Mouse (Mus musculus): ENCODE measurements around the gene Olfr1377. TPM values are rescaled to one million over a fixed set of nuclear protein-coding genes. Genes with fewer than 3 reads are reported as not detected.

Gene Olfr1377
- polyA plus RNA-seq (2015; fragmentation: Nextera tagmentation; extraction: Ambion mirVana) = not detected in 2 replicates

DNA sequence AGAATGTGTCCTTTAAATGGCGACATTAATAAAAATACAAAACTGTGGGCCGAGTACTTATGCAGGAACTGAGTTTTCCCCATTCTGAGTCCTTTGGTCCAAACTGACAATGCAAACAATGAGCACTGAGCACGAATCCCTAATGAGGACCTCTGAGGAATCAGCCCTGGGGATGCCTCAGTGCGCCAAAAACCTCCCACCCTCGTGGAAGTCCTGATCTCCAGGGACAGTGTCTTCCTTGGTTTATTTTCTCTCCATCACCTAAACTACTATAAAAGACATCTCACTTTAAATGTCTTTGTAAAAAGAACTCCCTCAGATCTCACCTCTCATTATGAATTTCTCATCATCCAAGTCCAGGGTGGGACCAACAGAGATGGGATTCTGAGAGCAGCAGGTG lies at the start of gene Olfr1377:
Gene Olfr1377 (plus strand): TSS at position 301 of the 400 bp plus-strand sequence.
- H3K9me3 ChIP-seq = no peaks in the 10 kb centered on the region
- WGBS = 56% methylated on average over 5 of the region's 5 CpGs
- H3K9ac ChIP-seq = no peak within 1 kb of the TSS
- no peaks in the 10 kb centered on the region for H3K27me3 ChIP-seq
- H3K36me3 ChIP-seq = no peaks in the 10 kb centered on the region
- no peak within 1 kb of the TSS for H3K4me3 ChIP-seq
- H3K4me2 ChIP-seq = no peak within 1 kb of the TSS
- no peak within 1 kb of the TSS for H3K27ac ChIP-seq
- ATAC-seq (ENCODE audit: borderline replicate concordance, extremely low read depth, low FRiP score, low TSS enrichment) = no peak
- H3K4me1 ChIP-seq = no peaks in the 10 kb centered on the region

DNA sequence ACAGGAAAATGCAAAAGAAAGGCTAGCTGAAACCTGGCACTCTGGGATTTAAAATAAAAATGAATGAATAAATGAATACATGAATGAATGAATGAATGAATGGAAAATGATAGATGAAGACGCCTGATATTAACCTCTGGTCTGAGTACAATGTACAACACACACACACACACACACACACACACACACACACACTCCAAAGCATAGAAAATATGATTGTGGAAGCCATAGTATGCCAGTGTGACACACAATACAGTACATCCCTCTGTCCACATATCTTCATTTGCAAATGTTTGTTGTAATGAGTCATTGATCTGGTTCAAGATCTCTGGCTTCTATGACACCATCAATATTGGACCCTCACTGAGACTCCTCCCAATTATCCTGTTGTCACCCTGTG lies 49.7 kb upstream of the Olfr1377 start:
- H3K4me2 ChIP-seq = peak overlapping the region; percentile 94
- no peak overlapping the region for H3K27ac ChIP-seq
- H3K9ac ChIP-seq = no peak overlapping the region
- WGBS = 87% methylated on average over 1 of the region's 1 CpGs
- no peak; the same call in 1 of the 2 replicates for ATAC-seq (ENCODE audit: borderline replicate concordance, extremely low read depth, low FRiP score, low TSS enrichment)
- peaks cover 10% of the 10 kb centered on the region for H3K4me1 ChIP-seq
- H3K36me3 ChIP-seq = no peaks in the 10 kb centered on the region
- peak overlapping the region; percentile 79; the same call in 1 of the 2 replicates for H3K4me3 ChIP-seq
- H3K9me3 ChIP-seq = no peaks in the 10 kb centered on the region
- peaks cover 4% of the 10 kb centered on the region; the same call in 1 of the 2 replicates for H3K27me3 ChIP-seq

DNA sequence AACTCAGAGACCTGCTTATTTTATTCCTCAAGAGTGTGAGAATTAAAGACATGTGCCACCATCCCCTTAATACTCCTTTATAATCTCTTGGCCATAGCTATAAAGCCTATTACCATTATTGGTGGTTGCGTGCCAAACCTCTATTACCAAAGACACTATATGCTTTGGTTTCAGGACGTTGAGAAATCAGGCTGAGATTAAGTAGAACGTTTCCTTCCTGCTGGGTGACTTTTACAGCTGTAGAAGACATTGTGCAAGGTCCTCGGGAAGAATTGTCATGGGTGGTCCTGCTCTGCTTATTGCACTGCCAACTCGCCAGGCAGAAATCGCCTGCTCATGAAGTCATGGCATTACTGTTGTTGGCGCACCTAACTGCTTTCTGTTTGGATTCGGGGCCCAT lies 43.3 kb upstream of the Olfr1377 start:
- H3K4me3 ChIP-seq = no peak overlapping the region
- no peak overlapping the region for H3K27ac ChIP-seq
- H3K9ac ChIP-seq = no peak overlapping the region
- no peaks in the 10 kb centered on the region for H3K27me3 ChIP-seq
- no peak for ATAC-seq (ENCODE audit: borderline replicate concordance, extremely low read depth, low FRiP score, low TSS enrichment)
- H3K4me2 ChIP-seq = no peak overlapping the region
- no peaks in the 10 kb centered on the region for H3K9me3 ChIP-seq
- H3K36me3 ChIP-seq = no peaks in the 10 kb centered on the region
- WGBS = 72% methylated on average over 8 of the region's 8 CpGs
- H3K4me1 ChIP-seq = no peaks in the 10 kb centered on the region

DNA sequence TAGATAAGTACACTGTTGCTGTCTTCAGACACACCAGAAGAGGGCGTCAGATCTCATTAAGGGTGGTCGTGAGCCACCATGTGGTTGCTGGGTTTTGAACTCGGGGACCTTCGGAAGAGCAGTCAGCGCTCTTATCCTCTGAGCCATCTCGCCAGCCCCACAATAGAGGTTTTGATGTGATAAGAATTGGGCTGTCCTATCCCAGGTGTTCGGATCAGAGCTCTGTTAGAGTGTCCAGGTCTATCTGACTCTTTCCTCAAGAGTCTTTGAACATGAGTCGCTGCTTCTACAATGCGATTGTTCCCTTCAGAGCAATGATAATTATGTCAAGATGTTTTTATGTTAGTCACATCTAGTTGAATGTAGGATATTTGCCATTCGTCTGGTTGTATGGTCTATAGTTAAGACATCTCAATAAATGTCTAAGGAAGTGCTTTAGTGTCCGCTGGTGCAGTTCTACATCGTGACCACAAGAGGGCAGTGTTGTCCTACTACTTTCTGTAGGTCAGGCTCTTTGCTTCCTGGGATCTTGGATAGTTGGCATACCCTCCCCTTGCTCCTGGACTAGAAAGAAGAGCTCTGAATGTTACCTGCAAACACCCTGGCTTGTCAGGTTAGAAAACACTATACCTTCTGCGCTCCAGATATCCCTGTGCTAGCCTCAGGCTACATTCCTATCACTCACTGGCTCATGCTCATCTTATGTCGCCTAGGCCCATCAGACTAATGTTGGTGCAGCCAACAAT lies 42.0 kb upstream of the Olfr1377 start:
- no peak for ATAC-seq (ENCODE audit: borderline replicate concordance, extremely low read depth, low FRiP score, low TSS enrichment)
- 31% methylated on average over 14 of the region's 14 CpGs for WGBS
- Histone ChIP-seq H3K27ac (no peak overlapping the region), H3K9me3 (no peaks in the 10 kb centered on the region), H3K27me3 (no peaks in the 10 kb centered on the region), H3K4me1 (no peaks in the 10 kb centered on the region), H3K4me3 (no peak overlapping the region), H3K9ac (no peak overlapping the region), H3K36me3 (no peaks in the 10 kb centered on the region), H3K4me2 (no peak overlapping the region)

DNA sequence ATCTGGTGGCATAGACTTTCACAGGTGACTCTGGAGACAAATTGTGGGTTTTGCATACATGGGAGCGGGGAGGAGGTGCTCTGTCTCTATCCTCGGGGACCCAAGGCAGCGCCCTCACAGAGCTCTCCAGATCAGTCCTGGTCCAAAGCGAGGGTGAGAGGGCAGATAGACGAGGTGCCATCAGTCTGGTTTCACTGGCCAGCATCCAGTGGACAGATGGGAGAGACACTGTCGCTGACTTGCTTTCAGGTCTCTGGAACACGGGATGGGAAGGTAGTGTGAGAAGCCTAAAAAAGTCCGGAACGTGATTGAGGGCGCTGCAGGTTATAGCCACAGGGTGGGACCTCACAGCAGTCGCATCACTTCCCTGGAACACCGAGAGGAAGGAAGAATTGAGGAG lies 39.4 kb upstream of the Olfr1377 start:
- no peaks in the 10 kb centered on the region for H3K36me3 ChIP-seq
- H3K9ac ChIP-seq = no peak overlapping the region
- no peaks in the 10 kb centered on the region for H3K9me3 ChIP-seq
- WGBS = 64% methylated on average over 12 of the region's 12 CpGs
- ATAC-seq (ENCODE audit: borderline replicate concordance, extremely low read depth, low FRiP score, low TSS enrichment) = no peak
- no peaks in the 10 kb centered on the region for H3K4me1 ChIP-seq
- no peak overlapping the region for H3K4me3 ChIP-seq
- no peak overlapping the region for H3K27ac ChIP-seq
- no peaks in the 10 kb centered on the region for H3K27me3 ChIP-seq
- H3K4me2 ChIP-seq = no peak overlapping the region

DNA sequence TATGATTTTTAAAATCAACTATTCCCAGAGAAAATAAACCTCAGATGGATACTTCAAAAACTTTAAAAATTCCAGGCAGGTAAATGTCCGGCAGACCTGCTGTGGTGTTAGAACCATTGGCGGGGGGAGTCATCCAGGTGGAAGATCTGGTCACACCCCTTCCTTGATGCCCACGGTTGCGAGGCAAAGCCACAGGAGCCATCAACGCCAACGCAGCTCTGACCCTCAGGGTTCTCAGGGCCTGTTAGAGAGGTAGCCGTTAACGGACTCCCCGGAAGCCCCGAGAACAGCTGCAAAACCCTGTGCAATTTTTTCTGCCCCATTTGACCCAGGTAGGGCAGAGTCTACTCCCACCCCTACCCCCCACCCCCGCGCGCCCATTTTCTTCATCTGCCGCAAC lies 38.3 kb upstream of the Olfr1377 start, which contains the start of gene 4933414I15Rik:
Gene 4933414I15Rik (minus strand): TSS at position 260 of the 400 bp plus-strand sequence.
- no peak for ATAC-seq (ENCODE audit: borderline replicate concordance, extremely low read depth, low FRiP score, low TSS enrichment)
- no peaks in the 10 kb centered on the region for H3K36me3 ChIP-seq
- WGBS = 71% methylated on average over 14 of the region's 14 CpGs
- H3K9ac ChIP-seq = no peak within 1 kb of the TSS
- no peak within 1 kb of the TSS for H3K4me3 ChIP-seq
- no peak within 1 kb of the TSS for H3K4me2 ChIP-seq
- H3K27ac ChIP-seq = no peak within 1 kb of the TSS
- H3K9me3 ChIP-seq = no peaks in the 10 kb centered on the region
- no peaks in the 10 kb centered on the region for H3K4me1 ChIP-seq
- no peaks in the 10 kb centered on the region for H3K27me3 ChIP-seq

DNA sequence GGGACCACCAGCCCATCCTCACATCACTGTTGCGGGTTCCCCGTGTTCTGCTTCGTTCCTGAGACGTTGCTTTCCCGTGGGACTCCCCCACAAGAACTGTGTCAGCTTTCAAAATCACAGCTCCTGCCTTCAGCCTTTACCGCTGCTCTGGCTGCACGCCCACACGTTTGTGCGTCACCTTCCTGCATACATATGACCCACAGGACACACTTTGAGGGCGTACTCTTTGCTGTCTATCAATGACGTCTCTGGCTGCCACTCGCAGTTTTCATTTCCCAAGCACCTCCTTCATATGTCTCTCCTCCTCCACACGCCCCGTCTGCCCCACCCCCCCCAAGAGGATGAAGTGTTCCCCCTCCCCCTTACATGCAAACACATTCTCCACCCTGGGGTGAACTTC lies 29.5 kb upstream of the Olfr1377 start:
- Histone ChIP-seq H3K9me3 (no peaks in the 10 kb centered on the region), H3K27ac (no peak overlapping the region), H3K36me3 (no peaks in the 10 kb centered on the region), H3K4me2 (0 out of 2 replicates have a peak overlapping the region, but pooled peaks have one; percentile 20), H3K4me1 (no peaks in the 10 kb centered on the region), H3K9ac (no peak overlapping the region), H3K27me3 (no peaks in the 10 kb centered on the region), H3K4me3 (no peak overlapping the region)
- WGBS = 41% methylated on average over 14 of the region's 14 CpGs
- ATAC-seq (ENCODE audit: borderline replicate concordance, extremely low read depth, low FRiP score, low TSS enrichment) = peak; percentile 35; the same call in 1 of the 2 replicates

DNA sequence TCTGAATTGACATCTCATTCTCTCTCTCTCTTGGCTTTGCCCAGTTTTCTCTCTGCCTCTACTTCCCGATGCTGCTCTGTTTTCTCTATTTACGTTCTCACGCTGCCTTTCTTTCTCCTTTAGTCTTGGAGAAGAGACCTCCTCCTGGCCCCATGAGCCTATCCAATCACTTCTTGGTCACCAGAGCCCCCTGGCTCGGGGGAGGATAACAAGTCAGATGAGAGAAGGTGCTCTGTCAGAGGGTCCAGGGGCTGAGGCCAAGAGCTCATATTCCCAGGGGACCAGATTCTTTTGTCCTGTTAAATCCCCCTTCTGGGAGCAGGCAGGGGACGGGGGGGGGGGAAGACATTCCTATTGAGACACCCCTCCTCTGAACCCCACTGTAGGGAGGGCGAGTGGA lies 28.1 kb upstream of the Olfr1377 start, which contains the start of gene Prop1:
Gene Prop1 (minus strand): TSS at position 101 of the 400 bp plus-strand sequence.
- H3K4me2 ChIP-seq = 0 out of 2 replicates have a peak within 1 kb of the TSS, but pooled peaks have one; percentile 20
- no peaks in the 10 kb centered on the region for H3K36me3 ChIP-seq
- no peak within 1 kb of the TSS for H3K4me3 ChIP-seq
- no peaks in the 10 kb centered on the region for H3K27me3 ChIP-seq
- no peak for ATAC-seq (ENCODE audit: borderline replicate concordance, extremely low read depth, low FRiP score, low TSS enrichment)
- H3K9me3 ChIP-seq = no peaks in the 10 kb centered on the region
- no peak within 1 kb of the TSS for H3K9ac ChIP-seq
- 56% methylated on average over 6 of the region's 6 CpGs for WGBS
- H3K27ac ChIP-seq = no peak within 1 kb of the TSS
- H3K4me1 ChIP-seq = no peaks in the 10 kb centered on the region

DNA sequence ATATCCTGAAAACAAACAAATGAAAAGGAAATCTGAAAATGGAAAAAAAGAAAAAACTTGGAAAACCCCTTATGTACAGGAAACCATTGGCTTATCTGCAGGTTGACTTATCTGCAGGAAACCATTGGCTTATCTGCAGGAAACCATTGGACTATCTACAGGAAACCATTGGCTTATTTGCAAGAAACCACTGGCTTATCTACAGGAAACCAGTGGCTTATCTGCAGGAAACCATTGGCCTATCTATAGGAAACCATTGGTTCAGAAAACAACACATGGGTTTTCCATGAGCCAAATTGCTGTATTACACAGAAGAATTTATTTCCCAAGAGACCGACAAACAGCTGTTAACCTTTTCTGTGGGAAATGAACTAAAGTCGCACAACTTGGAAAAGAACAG lies 16.9 kb upstream of the Olfr1377 start:
- WGBS = 71% methylated on average over 2 of the region's 2 CpGs
- no peak for ATAC-seq (ENCODE audit: borderline replicate concordance, extremely low read depth, low FRiP score, low TSS enrichment)

DNA sequence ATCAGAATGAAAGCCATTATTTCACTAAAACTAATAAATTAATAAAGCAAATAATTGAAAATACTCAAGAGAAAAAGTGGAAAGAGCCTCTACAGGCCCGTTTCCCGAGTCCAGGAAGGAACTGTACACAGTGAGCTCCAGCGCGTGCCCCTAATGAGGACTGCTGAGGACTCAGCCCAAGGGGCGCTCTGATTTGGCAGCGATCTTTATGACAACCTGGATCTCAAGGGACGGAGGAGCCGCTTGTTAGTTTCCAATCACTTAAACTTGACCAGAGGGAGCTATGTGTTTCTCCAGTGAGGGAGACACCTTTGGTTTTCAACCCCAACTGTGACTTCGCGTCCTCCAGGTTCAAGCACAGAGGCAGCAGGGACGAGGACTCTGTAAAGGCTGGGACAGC lies 15.5 kb upstream of the Olfr1377 start, which contains the start of gene Olfr1378:
Gene Olfr1378 (plus strand): TSS at position 301 of the 400 bp plus-strand sequence.
- 85% methylated on average over 11 of the region's 11 CpGs for whole genome bisulfite sequencing
- ATAC-seq (ENCODE audit: borderline replicate concordance, extremely low read depth, low FRiP score, low TSS enrichment) = no peak
- Histone ChIP-seq H3K27ac (no peak within 1 kb of the TSS), H3K27me3 (0 out of 2 replicates have a peak, but pooled peaks cover 2% of the 10 kb centered on the region), H3K9me3 (no peaks in the 10 kb centered on the region), H3K9ac (no peak within 1 kb of the TSS), H3K4me1 (no peaks in the 10 kb centered on the region), H3K4me2 (no peak within 1 kb of the TSS), H3K4me3 (no peak within 1 kb of the TSS), H3K36me3 (no peaks in the 10 kb centered on the region)

More for the DNA sequence above, 16.9 kb upstream of the Olfr1377 start:
- no peak overlapping the region for H3K27ac ChIP-seq
- no peak overlapping the region for H3K4me2 ChIP-seq
- no peaks in the 10 kb centered on the region for H3K9me3 ChIP-seq
- H3K4me1 ChIP-seq = no peaks in the 10 kb centered on the region
- H3K4me3 ChIP-seq = no peak overlapping the region
- H3K36me3 ChIP-seq = no peaks in the 10 kb centered on the region
- no peak overlapping the region for H3K9ac ChIP-seq
- H3K27me3 ChIP-seq = 0 out of 2 replicates have a peak, but pooled peaks cover 2% of the 10 kb centered on the region

DNA sequence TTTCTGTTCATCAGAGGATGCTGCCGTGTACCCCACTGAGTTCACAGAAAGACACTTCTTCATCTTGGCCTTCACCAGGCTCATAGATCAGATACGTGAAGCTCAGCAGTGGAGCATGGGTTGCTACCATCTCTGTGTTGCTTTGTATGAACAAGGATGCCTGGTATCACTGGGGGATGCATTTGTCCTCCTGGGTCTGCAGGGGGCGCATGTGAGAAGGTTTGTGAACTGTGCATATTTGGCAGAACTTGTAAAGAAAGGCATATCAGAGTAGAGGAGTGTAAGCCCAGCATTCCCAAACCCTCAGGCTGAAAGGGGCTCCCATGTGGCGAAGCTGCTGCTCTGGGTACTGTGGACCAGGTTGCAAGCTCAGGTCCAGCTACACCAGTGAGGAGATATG lies 4.6 kb upstream of the Olfr1377 start:
- no peaks in the 10 kb centered on the region for H3K4me1 ChIP-seq
- H3K36me3 ChIP-seq = no peaks in the 10 kb centered on the region
- no peaks in the 10 kb centered on the region for H3K27me3 ChIP-seq
- no peak overlapping the region for H3K4me2 ChIP-seq
- no peaks in the 10 kb centered on the region for H3K9me3 ChIP-seq
- no peak overlapping the region for H3K9ac ChIP-seq
- H3K27ac ChIP-seq = no peak overlapping the region
- no peak overlapping the region for H3K4me3 ChIP-seq
- WGBS = 61% methylated on average over 4 of the region's 4 CpGs
- ATAC-seq (ENCODE audit: borderline replicate concordance, extremely low read depth, low FRiP score, low TSS enrichment) = no peak

DNA sequence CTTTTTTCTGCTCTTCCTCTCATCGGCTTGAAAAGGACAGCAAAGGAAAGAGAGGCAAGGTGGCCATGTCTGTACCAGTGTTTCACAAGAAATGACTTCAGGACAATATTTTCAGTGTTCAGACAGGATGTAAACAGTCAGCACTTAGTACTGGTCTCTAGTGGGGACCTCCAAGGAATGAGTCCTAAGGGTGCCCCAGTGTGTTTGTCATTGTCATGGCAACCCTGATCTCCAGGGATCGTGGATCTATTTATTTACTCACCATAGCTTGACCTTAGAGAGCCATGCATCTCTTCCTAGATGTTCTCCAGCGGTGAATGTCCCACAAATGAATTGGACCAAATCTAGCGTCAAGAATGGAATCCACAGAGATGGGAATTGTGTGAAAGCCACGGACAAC lies 21.5 kb downstream of the Olfr1377 start, which contains the start of gene Olfr51:
Gene Olfr51 (plus strand): TSS at position 301 of the 400 bp plus-strand sequence.
- Histone ChIP-seq H3K4me1 (no peaks in the 10 kb centered on the region), H3K27me3 (no peaks in the 10 kb centered on the region), H3K27ac (no peak within 1 kb of the TSS), H3K4me3 (no peak within 1 kb of the TSS), H3K36me3 (no peaks in the 10 kb centered on the region), H3K9me3 (no peaks in the 10 kb centered on the region), H3K9ac (no peak within 1 kb of the TSS), H3K4me2 (no peak within 1 kb of the TSS)
- WGBS = 61% methylated on average over 5 of the region's 5 CpGs
- ATAC-seq (ENCODE audit: borderline replicate concordance, extremely low read depth, low FRiP score, low TSS enrichment) = no peak

Data from lung, embryonic 15.5 days (tissue).